Mouse (Mus musculus) E14TG2a.4 (cell line): Measurements from ENCODE around the gene Csf1.

Source experiments
- CTCF ChIP-seq: conservative IDR thresholded peaks from 2 replicates; pipeline ENCODE4 v1.5.1; 2014; ENCODE audit warnings: low read length
- POU5F1 ChIP-seq: IDR thresholded peaks from 2 replicates; pipeline ENCODE4 v1.6.1; 2014; ENCODE audit warnings: low read length, borderline replicate concordance

DNA sequence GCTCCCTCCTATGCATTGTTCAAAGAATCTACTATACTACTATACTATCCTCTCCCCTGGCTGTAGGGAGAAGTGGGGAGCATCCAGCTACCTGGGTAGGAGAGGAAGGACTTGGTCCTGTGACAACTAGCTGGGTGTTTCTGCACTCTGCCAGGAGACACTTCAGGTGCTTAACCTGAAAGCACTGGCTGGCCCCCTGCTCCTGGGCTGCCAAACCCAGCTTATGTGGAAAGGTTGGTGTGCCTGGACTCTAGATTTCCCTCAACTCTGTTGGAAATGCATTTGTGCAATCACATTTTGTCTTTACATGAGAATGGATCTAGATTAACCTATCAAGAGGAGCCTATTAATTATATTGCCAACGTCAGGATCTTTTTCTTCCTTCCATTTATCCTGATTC is 502 bp upstream of the Csf1 start:
- TF ChIP-seq CTCF (no peak), POU5F1 (no peak)
